Mouse (Mus musculus): ENCODE data around the gene Zbtb17. TPM values are rescaled to one million over a fixed set of nuclear protein-coding genes. Genes with fewer than 3 reads are reported as not detected.

Gene Zbtb17
- polyA plus RNA-seq, 1 experiment from 2014 or later = 50.7 TPM

GRCm38 (mm10) chr4:141466289-141466795 lies 21.9 kb downstream of the Zbtb17 start:
- H3K36me3 ChIP-seq = peaks cover 97% of the 10 kb centered on the region
- H3K9me3 ChIP-seq (replicated peaks) = 0 out of 2 replicates have a peak, but pooled peaks cover 2% of the 10 kb centered on the region
- no peak overlapping the region for H3K4me2 ChIP-seq (replicated peaks)
- no peak overlapping the region for H3K4me3 ChIP-seq
- 90% methylated on average over 16 of the region's 16 CpGs for WGBS
- H3K27me3 ChIP-seq = no peaks in the 10 kb centered on the region
- peaks cover 2% of the 10 kb centered on the region for H3K4me1 ChIP-seq
- H3K27ac ChIP-seq = no peak overlapping the region
- no peak for ATAC-seq (ENCODE audit: low FRiP score)
- H3K9ac ChIP-seq = no peak overlapping the region

- no peaks in the 10 kb centered on the region for H3K4me1 ChIP-seq
- no peak overlapping the region for H3K27ac ChIP-seq
- H3K36me3 ChIP-seq = peaks cover 98% of the 10 kb centered on the region
- ATAC-seq (ENCODE audit: low FRiP score) = no peak
- no peaks in the 10 kb centered on the region for H3K27me3 ChIP-seq
- no peak overlapping the region for H3K4me2 ChIP-seq (replicated peaks)
- H3K9me3 ChIP-seq (replicated peaks) = 0 out of 2 replicates have a peak, but pooled peaks cover 4% of the 10 kb centered on the region
- H3K9ac ChIP-seq = no peak overlapping the region
- no peak overlapping the region for H3K4me3 ChIP-seq
- WGBS = 85% methylated on average over 15 of the region's 15 CpGs
Observed at GRCm38 (mm10) chr4:141466844-141467580, 22.6 kb downstream of the Zbtb17 start.

- 86% methylated on average over 6 of the region's 6 CpGs for WGBS
- no peak overlapping the region for H3K27ac ChIP-seq
- ATAC-seq (ENCODE audit: low FRiP score) = no peak
- H3K36me3 ChIP-seq = peaks cover 98% of the 10 kb centered on the region
- no peaks in the 10 kb centered on the region for H3K4me1 ChIP-seq
- H3K9ac ChIP-seq = no peak overlapping the region
- H3K4me3 ChIP-seq = no peak overlapping the region
- no peak overlapping the region for H3K4me2 ChIP-seq (replicated peaks)
- H3K9me3 ChIP-seq (replicated peaks) = 0 out of 2 replicates have a peak, but pooled peaks cover 4% of the 10 kb centered on the region
- H3K27me3 ChIP-seq = no peaks in the 10 kb centered on the region
Observed at GRCm38 (mm10) chr4:141467581-141467927, 23.1 kb downstream of the Zbtb17 start.

- Histone ChIP-seq H3K9ac (no peak overlapping the region), H3K27me3 (no peaks in the 10 kb centered on the region), H3K4me1 (peaks cover 6% of the 10 kb centered on the region; the same call in 1 of the 2 replicates), H3K4me2 (replicated peaks) (no peak overlapping the region), H3K4me3 (no peak overlapping the region), H3K36me3 (peaks cover 98% of the 10 kb centered on the region), H3K27ac (no peak overlapping the region; the same call in 1 of the 2 replicates), H3K9me3 (replicated peaks) (0 out of 2 replicates have a peak, but pooled peaks cover 4% of the 10 kb centered on the region)
- ATAC-seq (ENCODE audit: low FRiP score) = no peak
- WGBS = 76% methylated on average over 10 of the region's 10 CpGs
Observed at GRCm38 (mm10) chr4:141468576-141468975, 24.1 kb downstream of the Zbtb17 start.

- Histone ChIP-seq H3K4me1 (peaks cover 9% of the 10 kb centered on the region; the same call in 1 of the 2 replicates), H3K27me3 (no peaks in the 10 kb centered on the region), H3K9ac (no peak overlapping the region), H3K9me3 (replicated peaks) (0 out of 2 replicates have a peak, but pooled peaks cover 4% of the 10 kb centered on the region), H3K4me2 (replicated peaks) (no peak overlapping the region), H3K4me3 (no peak overlapping the region), H3K27ac (no peak overlapping the region), H3K36me3 (peaks cover 98% of the 10 kb centered on the region)
- no peak for ATAC-seq (ENCODE audit: low FRiP score)
- WGBS = 94% methylated on average over 9 of the region's 9 CpGs
Observed at GRCm38 (mm10) chr4:141469343-141469742, 24.9 kb downstream of the Zbtb17 start.

- H3K9me3 ChIP-seq (replicated peaks) = 0 out of 2 replicates have a peak, but pooled peaks cover 4% of the 10 kb centered on the region
- H3K9ac ChIP-seq = no peak overlapping the region
- H3K4me1 ChIP-seq = peaks cover 9% of the 10 kb centered on the region; the same call in 1 of the 2 replicates
- peaks cover 98% of the 10 kb centered on the region for H3K36me3 ChIP-seq
- no peak overlapping the region for H3K4me2 ChIP-seq (replicated peaks)
- no peak overlapping the region for H3K27ac ChIP-seq
- H3K27me3 ChIP-seq = no peaks in the 10 kb centered on the region
- no peak for ATAC-seq (ENCODE audit: low FRiP score)
- 96% methylated on average over 16 of the region's 16 CpGs for WGBS
- no peak overlapping the region for H3K4me3 ChIP-seq
Observed at GRCm38 (mm10) chr4:141471491-141471890, 27.0 kb downstream of the Zbtb17 start.

- H3K9me3 ChIP-seq (replicated peaks) = 0 out of 2 replicates have a peak, but pooled peaks cover 4% of the 10 kb centered on the region
- ATAC-seq (ENCODE audit: low FRiP score) = no peak
- no peak overlapping the region for H3K27ac ChIP-seq
- no peak overlapping the region for H3K4me2 ChIP-seq (replicated peaks)
- peaks cover 98% of the 10 kb centered on the region for H3K36me3 ChIP-seq
- 66% methylated on average over 32 of the region's 32 CpGs for WGBS
- no peaks in the 10 kb centered on the region for H3K27me3 ChIP-seq
- no peak overlapping the region for H3K4me3 ChIP-seq
- peaks cover 9% of the 10 kb centered on the region; the same call in 1 of the 2 replicates for H3K4me1 ChIP-seq
- H3K9ac ChIP-seq = no peak overlapping the region
Observed at GRCm38 (mm10) chr4:141472641-141473321, 28.3 kb downstream of the Zbtb17 start.

GRCm38 (mm10) chr4:141474431-141474830 lies 30.0 kb downstream of the Zbtb17 start:
- H3K27ac ChIP-seq = no peak overlapping the region
- H3K27me3 ChIP-seq = no peaks in the 10 kb centered on the region
- WGBS = 92% methylated on average over 19 of the region's 19 CpGs
- H3K9me3 ChIP-seq (replicated peaks) = 0 out of 2 replicates have a peak, but pooled peaks cover 4% of the 10 kb centered on the region
- H3K4me1 ChIP-seq = peaks cover 9% of the 10 kb centered on the region; the same call in 1 of the 2 replicates
- H3K4me2 ChIP-seq (replicated peaks) = no peak overlapping the region
- H3K9ac ChIP-seq = no peak overlapping the region
- no peak for ATAC-seq (ENCODE audit: low FRiP score)
- H3K4me3 ChIP-seq = no peak overlapping the region
- peaks cover 100% of the 10 kb centered on the region for H3K36me3 ChIP-seq

- Histone ChIP-seq H3K36me3 (peaks cover 98% of the 10 kb centered on the region), H3K27ac (no peak overlapping the region)
- no peak for ATAC-seq (ENCODE audit: low FRiP score)
Observed at GRCm38 (mm10) chr4:141477681-141478102, 33.2 kb downstream of the Zbtb17 start.

GRCm38 (mm10) chr4:141478225-141478624 lies 33.8 kb downstream of the Zbtb17 start:
- Histone ChIP-seq H3K27me3 (no peaks in the 10 kb centered on the region), H3K36me3 (peaks cover 98% of the 10 kb centered on the region), H3K4me1 (peaks cover 4% of the 10 kb centered on the region; the same call in 1 of the 2 replicates), H3K9ac (no peak overlapping the region), H3K27ac (no peak overlapping the region), H3K9me3 (replicated peaks) (no peaks in the 10 kb centered on the region), H3K4me2 (replicated peaks) (no peak overlapping the region), H3K4me3 (no peak overlapping the region)
- 88% methylated on average over 23 of the region's 23 CpGs for WGBS
- no peak for ATAC-seq (ENCODE audit: low FRiP score)

More at GRCm38 (mm10) chr4:141477681-141478102, 33.2 kb downstream of the Zbtb17 start:
- Histone ChIP-seq H3K9ac (no peak overlapping the region), H3K9me3 (replicated peaks) (no peaks in the 10 kb centered on the region), H3K27me3 (no peaks in the 10 kb centered on the region), H3K4me1 (peaks cover 9% of the 10 kb centered on the region; the same call in 1 of the 2 replicates), H3K4me3 (no peak overlapping the region), H3K4me2 (replicated peaks) (no peak overlapping the region)
- 86% methylated on average over 16 of the region's 16 CpGs for WGBS

- H3K4me2 ChIP-seq (replicated peaks) = no peak overlapping the region
- no peaks in the 10 kb centered on the region for H3K27me3 ChIP-seq
- no peak overlapping the region for H3K9ac ChIP-seq
- H3K4me1 ChIP-seq = 0 out of 2 replicates have a peak, but pooled peaks cover under 1% of the 10 kb centered on the region
- WGBS = 92% methylated on average over 32 of the region's 32 CpGs
- no peak for ATAC-seq (ENCODE audit: low FRiP score)
- H3K9me3 ChIP-seq (replicated peaks) = no peaks in the 10 kb centered on the region
- no peak overlapping the region for H3K4me3 ChIP-seq
- H3K27ac ChIP-seq = no peak overlapping the region
- peaks cover 97% of the 10 kb centered on the region for H3K36me3 ChIP-seq
Observed at GRCm38 (mm10) chr4:141478794-141479193, 34.3 kb downstream of the Zbtb17 start.

- Histone ChIP-seq H3K4me3 (no peak overlapping the region), H3K4me2 (replicated peaks) (no peak overlapping the region), H3K9me3 (replicated peaks) (no peaks in the 10 kb centered on the region), H3K9ac (no peak overlapping the region), H3K36me3 (peaks cover 97% of the 10 kb centered on the region), H3K27ac (no peak overlapping the region), H3K4me1 (no peaks in the 10 kb centered on the region), H3K27me3 (no peaks in the 10 kb centered on the region)
- ATAC-seq (ENCODE audit: low FRiP score) = no peak
- WGBS = 96% methylated on average over 8 of the region's 8 CpGs
Observed at GRCm38 (mm10) chr4:141479411-141479810, 35.0 kb downstream of the Zbtb17 start.
